Comparison of ENCODE assay signal across 20 mouse cellular contexts in the genomic region with DNA sequence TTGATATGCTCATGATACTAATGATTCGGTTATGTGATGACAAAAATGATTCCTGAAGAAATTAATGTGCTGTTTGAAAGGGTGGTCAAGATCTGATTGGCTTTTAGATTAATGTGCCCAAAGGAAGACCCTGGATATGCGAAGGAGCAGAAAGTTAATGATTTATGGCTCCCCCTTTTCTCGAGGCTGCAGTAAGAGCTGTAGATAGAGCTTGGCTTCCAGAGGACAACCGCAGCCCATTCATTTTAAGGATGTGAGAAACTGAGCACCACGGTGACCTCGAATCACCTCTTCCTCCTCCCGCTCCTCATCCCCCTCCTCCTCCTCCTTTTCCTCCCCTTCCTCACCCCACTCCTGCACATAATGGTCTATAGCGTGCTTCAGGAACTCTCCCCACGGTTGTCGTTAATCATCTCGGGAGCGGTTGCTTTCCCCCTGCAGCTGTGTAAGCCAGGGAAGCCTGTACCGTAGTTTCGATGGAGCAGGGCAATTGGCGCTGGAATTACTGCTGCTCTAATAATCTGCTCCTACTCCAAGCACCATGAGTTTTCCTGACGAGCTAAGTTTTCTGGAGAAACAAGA.
A peak's percentile ranks its signal among the peaks of the same experiment; 100 is the strongest.
DNase-seq lines count a peak whose midpoint lies in the region; ATAC-seq lines count a peak whose summit lies in the region.
"Had no signal": no experiment of that assay in that cellular context is flagged by ENCODE, and none has a peak within 500 bp of the region (broad histone marks: within the 10 kb centered on the region; RNA-seq: fewer than 3 reads in every experiment).

No protein-coding gene starts in this region.

- DNase-seq in embryo, embryonic 10.5 days (ENCODE audit: low spot score) = peak; percentile 33
- no peak for DNase-seq in embryo, embryonic 10 days (ENCODE audit: low spot score)
- DNase-seq in kidney, adult 18-20 months = no peak
- DNase-seq in embryo, embryonic 11.5 days (ENCODE audit: low read depth, low spot score) = peak; percentile 35
- no peak for DNase-seq in yolk sac, embryonic 10.5 days (ENCODE audit: low spot score)
- no peak for DNase-seq in heart, adult 11 months
- DNase-seq: adrenal gland, adult 8-10 months; cerebellum, postnatal 10 days; heart, postnatal 14 days; kidney, postnatal 36 days; lung, postnatal 4 days had no signal

- no peaks in the 10 kb centered on the region for H3K9me3 ChIP-seq in kidney, embryonic 15.5 days (replicated peaks)
- no peaks in the 10 kb centered on the region for H3K9me3 ChIP-seq in neural tube, embryonic 13.5 days
- H3K9me3 ChIP-seq: embryonic facial prominence, embryonic 10.5 days; heart, embryonic 12.5 days; limb, embryonic 13.5 days; lung, embryonic 15.5 days had no signal

- no peaks in the 10 kb centered on the region for H3K27me3 ChIP-seq in kidney, embryonic 15.5 days
- H3K27me3 ChIP-seq in neural tube, embryonic 13.5 days = no peaks in the 10 kb centered on the region
- H3K27me3 ChIP-seq: limb, embryonic 13.5 days had no signal

- H3K27ac ChIP-seq in kidney, embryonic 15.5 days = peak overlapping the region; percentile 19
- no peak overlapping the region for H3K27ac ChIP-seq in neural tube, embryonic 13.5 days (replicated peaks)
- H3K27ac ChIP-seq: embryonic facial prominence, embryonic 10.5 days; limb, embryonic 13.5 days; liver, embryonic 14.5 days; lung, embryonic 15.5 days; stomach, postnatal 0 days had no signal

- peak overlapping the region; percentile 37 for H3K4me2 ChIP-seq in kidney, embryonic 15.5 days
- no peak overlapping the region for H3K4me2 ChIP-seq in neural tube, embryonic 13.5 days
- H3K4me2 ChIP-seq: heart, embryonic 12.5 days; limb, embryonic 13.5 days; lung, embryonic 15.5 days; midbrain, embryonic 11.5 days had no signal

- H3K4me3 ChIP-seq in kidney, embryonic 15.5 days (replicated peaks) = no peak overlapping the region
- no peak overlapping the region for H3K4me3 ChIP-seq in neural tube, embryonic 13.5 days
- H3K4me3 ChIP-seq: embryonic facial prominence, embryonic 10.5 days; heart, embryonic 12.5 days; limb, embryonic 13.5 days; lung, embryonic 15.5 days had no signal

- peak; percentile 87 for ATAC-seq in kidney, embryonic 15.5 days (replicated peaks; ENCODE audit: low FRiP score)
- peak; percentile 46; the same call in 1 of the 2 replicates for ATAC-seq in neural tube, embryonic 13.5 days (ENCODE audit: low read depth)

- no peak overlapping the region for H3K9ac ChIP-seq in kidney, embryonic 15.5 days
- H3K9ac ChIP-seq in neural tube, embryonic 13.5 days = no peak overlapping the region
- H3K9ac ChIP-seq: heart, embryonic 12.5 days; limb, embryonic 13.5 days; liver, embryonic 14.5 days; lung, embryonic 15.5 days had no signal

- 12% methylated on average over 16 of the region's 16 CpGs for WGBS in kidney, embryonic 15.5 days
- WGBS in neural tube, embryonic 13.5 days = 38% methylated on average over 16 of the region's 16 CpGs

- peaks cover 10% of the 10 kb centered on the region; the same call in 1 of the 2 replicates for H3K36me3 ChIP-seq in kidney, embryonic 15.5 days
- no peaks in the 10 kb centered on the region for H3K36me3 ChIP-seq in neural tube, embryonic 13.5 days
- H3K36me3 ChIP-seq: lung, embryonic 15.5 days had no signal

- peaks cover 36% of the 10 kb centered on the region for H3K4me1 ChIP-seq in kidney, embryonic 15.5 days
- peaks cover 6% of the 10 kb centered on the region for H3K4me1 ChIP-seq in neural tube, embryonic 13.5 days (replicated peaks)

Comparison
In these comparisons a context has a peak if more than half of its experiments do, and no peak if none do; other contexts are left out.
1. DNase-seq: peak in embryo, embryonic 10.5 days (single experiment) and embryo, embryonic 11.5 days (single experiment); none in embryo, embryonic 10 days (single experiment), kidney, adult 18-20 months (single experiment), yolk sac, embryonic 10.5 days (single experiment) and heart, adult 11 months (single experiment).